Mouse (Mus musculus) megakaryocyte, embryonic 14.5 days (primary cell): ENCODE data around the gene Irf9.

Experiments used
- FLI1 ChIP-seq: IDR thresholded peaks from 2 replicates; pipeline ENCODE4 v1.6.1; 2012; ENCODE audit warnings: low read length, inconsistent platforms, mixed read lengths
- GATA1 ChIP-seq: IDR thresholded peaks from 3 replicates; pipeline ENCODE4 v1.6.1; 2012; ENCODE audit warnings: mixed read lengths, low read length, inconsistent platforms, borderline replicate concordance

DNA sequence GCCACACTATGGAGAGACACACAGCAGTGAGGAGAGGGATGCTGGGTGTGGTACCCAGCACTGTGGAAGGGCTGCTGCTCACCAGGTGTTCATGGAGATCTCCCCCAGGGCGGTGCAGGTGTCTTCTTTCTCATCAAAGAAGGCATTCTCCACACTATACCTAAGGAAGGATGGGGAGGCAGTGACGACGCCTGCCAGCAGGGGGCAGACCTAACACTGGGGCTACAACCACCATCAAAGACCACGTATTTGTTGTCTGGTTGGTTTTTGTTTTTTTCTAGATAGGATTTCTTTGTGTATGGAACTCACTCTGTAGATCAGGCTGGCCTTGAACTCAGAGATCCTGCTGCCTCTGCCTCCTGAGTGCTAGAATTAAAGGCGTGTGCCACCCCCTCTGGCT is 25.9 kb downstream of the Irf9 start:
- no peak for TF ChIP-seq GATA1
- TF ChIP-seq FLI1: no peak
